Mouse (Mus musculus) kidney, adult 2 months (tissue): ENCODE data around the gene Astn2.

ENCODE experiments used
- CTCF ChIP-seq: fragments of 200-500 bp; conservative IDR thresholded peaks from 2 replicates; pipeline ENCODE4 v1.5.1; 2011; ENCODE audit warnings: low read depth, mild to moderate bottlenecking, control low read depth, low read length, moderate library complexity, mixed read lengths; ENCODE audit not compliant: insufficient read depth, insufficient read length
- POLR2A ChIP-seq: fragments of 200-500 bp; IDR thresholded peaks from one replicate; pipeline ENCODE4 v1.6.1; 2011; ENCODE audit warnings: low read depth, low read length, control low read depth

DNA sequence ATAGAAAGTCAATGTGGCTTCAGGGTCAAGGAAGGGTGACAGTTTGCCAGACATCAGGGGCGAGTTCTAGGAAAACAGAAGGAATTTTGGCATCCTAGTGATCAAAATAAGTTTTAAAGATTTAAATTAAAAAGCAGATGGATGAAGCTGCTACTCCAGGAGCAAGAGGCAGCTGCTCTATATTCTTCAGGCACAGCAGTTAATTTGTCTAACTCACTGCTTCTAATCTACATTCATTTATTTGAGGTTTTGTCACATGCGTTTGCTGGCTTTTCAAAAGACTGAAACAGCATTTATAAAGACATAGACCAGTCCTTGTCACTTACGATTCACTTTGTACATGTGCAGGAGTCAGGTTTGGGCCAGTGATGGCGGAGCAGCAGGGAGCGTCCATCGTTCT lies 98.0 kb downstream of the Astn2 start:
- no peak for TF ChIP-seq CTCF
- no peak for TF ChIP-seq POLR2A
